Mouse (Mus musculus): Measurements from ENCODE around the gene Edem1. TPM values are rescaled to one million over a fixed set of nuclear protein-coding genes. Genes with fewer than 3 reads are reported as not detected.

The Edem1 gene
- 21.2 and 23.0 TPM in 2 replicates for polyA plus RNA-seq (2015; fragmentation: Nextera tagmentation; extraction: Ambion mirVana)

DNA sequence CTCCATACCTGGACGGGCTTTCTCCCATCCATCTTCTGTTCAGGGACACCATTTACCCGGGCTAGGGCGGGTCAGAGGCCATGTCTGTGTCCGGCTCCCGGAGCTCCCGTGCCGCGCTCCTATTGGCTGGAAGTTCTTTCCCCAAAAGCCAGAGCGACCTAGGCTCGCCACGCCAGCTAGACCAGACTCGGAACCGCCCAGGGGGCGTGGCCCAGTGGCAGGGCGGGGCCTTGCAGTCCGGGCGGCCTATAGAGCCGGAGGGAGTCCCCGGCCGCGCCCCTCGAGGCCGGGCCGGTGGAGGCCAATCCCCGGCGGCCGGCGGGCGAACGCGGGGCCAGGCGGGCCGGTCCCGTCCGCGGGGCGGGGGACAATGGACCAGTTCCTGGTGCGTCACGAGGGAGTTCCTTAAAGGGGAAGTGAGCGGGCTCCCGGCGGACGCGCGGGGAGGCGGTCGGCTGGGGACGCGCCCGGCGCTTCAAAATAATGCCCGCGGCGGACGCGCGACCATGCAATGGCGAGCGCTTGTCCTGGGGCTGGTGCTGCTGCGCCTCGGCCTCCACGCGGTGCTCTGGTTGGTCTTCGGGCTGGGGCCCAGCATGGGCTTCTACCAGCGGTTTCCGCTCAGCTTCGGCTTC is at the start of gene Edem1:
Edem1 (plus strand) TSS at position 408 of the 635 bp plus-strand sequence.

GRCm38 (mm10) chr6:108782526-108783183 is 45.8 kb upstream of the Edem1 start, which contains the start of gene Arl8b:
Gene Arl8b (plus strand): TSS chr6:108783099.

Other genes starting within 250 kb of the Edem1 start
- 28.7 and 32.5 TPM in 2 replicates for gene Bhlhe40, start 168.0 kb upstream of the Edem1 start, polyA plus RNA-seq (2015; fragmentation: Nextera tagmentation; extraction: Ambion mirVana)
- gene Arl8b, start 45.5 kb upstream of the Edem1 start, polyA plus RNA-seq (2015; fragmentation: Nextera tagmentation; extraction: Ambion mirVana): 45.9 and 59.2 TPM in 2 replicates